Mouse (Mus musculus): ENCODE measurements around the gene Rpf1. TPM values are rescaled to one million over a fixed set of nuclear protein-coding genes. Genes with fewer than 3 reads are reported as not detected.
A peak's percentile ranks its signal among the peaks of the same experiment; 100 is the strongest.

The Rpf1 gene
- polyA plus RNA-seq, 1 experiment, result 33.7 TPM

DNA sequence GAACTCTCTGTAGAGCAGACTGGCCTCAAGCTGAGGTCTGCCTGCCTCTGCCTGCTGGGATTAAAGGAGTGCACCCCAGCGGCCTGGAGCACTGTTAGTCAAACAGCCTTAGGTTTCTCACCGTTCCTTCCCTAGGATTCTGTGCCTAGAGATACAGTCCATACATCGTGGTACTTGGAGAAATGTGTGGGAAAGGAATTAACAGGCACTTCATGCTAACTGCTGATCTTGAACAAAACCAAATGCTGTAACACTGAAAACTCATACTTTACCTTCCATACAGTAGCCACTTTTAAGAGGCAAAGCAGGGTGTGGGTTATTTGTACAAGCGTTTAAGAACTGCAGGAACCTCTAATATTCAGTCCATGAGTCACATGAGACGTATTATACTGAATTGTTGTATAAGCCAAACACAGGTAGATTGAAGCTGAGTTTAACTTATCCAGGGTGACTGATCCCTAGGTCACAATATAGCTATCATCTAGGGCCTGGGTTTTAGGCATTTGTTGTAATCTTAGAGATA, 19.6 kb downstream of the Rpf1 start:
- peak overlapping the region; percentile 86 for H3K4me3 ChIP-seq (ENCODE audit: insufficient read depth, low read length)
- H3K27ac ChIP-seq (ENCODE audit: insufficient read depth, low read length), result no peak overlapping the region
- peaks cover 2% of the 10 kb centered on the region; the same call in 1 of the 2 replicates for H3K4me1 ChIP-seq (ENCODE audit: control insufficient read depth, insufficient read depth, low read length)
- TF ChIP-seq CTCF (IDR thresholded peaks at IDR 0.05; ENCODE audit: borderline replicate concordance, insufficient read depth, low read length) (no peak), POLR2A (IDR thresholded peaks at IDR 0.05; ENCODE audit: low read depth, low read length) (no peak)

DNA sequence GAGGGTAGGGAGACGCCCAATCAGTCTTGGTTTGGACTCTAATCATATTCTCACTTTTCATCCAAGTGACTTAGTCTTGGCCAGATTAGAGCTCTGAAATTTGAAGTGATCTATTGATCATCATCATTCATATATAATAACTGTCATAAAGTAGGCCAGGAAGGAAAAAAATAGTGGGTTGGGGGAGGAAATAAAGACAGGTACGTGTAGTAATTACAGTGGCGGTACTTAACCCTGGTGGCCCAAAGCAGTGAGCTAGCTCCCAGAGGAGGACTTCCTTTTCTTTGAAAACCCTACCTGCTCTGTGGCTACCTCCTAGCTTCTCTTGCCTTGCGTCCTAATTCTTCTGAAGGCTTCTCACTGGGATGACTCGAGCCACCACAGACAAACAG, 20.4 kb downstream of the Rpf1 start:
- TF ChIP-seq POLR2A (IDR thresholded peaks at IDR 0.05; ENCODE audit: low read depth, low read length) (no peak), CTCF (IDR thresholded peaks at IDR 0.05; ENCODE audit: borderline replicate concordance, insufficient read depth, low read length) (no peak)
- peak overlapping the region; percentile 97 for H3K27ac ChIP-seq (ENCODE audit: insufficient read depth, low read length)

DNA sequence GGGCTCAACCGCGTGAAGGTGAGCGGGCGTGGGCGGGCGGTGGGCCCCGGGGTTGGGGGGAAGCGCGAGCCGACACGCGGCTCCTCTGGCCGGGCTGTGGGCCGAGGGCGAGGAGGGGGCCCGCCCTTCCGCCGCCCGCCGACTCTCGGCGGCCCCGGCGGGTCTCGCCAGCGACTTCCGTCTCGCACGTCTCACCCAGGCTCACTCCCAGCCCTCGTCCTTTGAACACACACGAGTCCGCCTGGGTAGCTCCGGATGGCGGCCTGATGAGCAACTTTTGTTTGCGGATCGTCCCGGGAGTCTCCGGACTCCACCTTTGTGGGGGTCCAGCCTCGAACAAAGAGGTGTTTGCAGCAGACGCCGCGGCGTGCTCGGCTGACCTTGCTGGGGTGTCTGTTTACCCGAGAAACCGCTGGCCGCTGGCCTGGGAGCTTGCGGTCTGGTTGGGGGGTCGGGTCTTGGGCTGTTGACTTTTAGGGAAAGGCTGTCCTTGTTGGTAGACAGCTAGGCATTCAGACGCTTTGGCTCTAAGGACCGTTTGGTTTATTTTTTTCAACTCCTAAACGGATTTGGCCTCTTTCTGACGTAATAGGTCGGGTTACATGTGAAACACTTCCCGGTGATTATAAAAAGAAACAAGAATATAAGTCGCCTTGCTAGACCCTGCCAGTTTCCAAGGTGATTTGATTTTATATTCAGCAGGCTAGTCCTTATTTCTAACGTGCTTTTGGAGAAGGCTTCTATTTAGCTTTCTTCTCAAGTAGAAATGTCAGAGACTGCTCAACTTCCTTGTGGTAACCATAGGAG, 21.0 kb downstream of the Rpf1 start:
- H3K27ac ChIP-seq (ENCODE audit: insufficient read depth, low read length), result peak overlapping the region; percentile 97
- TF ChIP-seq POLR2A (IDR thresholded peaks at IDR 0.05; ENCODE audit: low read depth, low read length) (peak; percentile 11), CTCF (IDR thresholded peaks at IDR 0.05; ENCODE audit: borderline replicate concordance, insufficient read depth, low read length) (no peak)
- peak overlapping the region; percentile 86 for H3K4me3 ChIP-seq (ENCODE audit: insufficient read depth, low read length)
- peaks cover 2% of the 10 kb centered on the region; the same call in 1 of the 2 replicates for H3K4me1 ChIP-seq (ENCODE audit: control insufficient read depth, insufficient read depth, low read length)

More for the DNA sequence above, 20.4 kb downstream of the Rpf1 start:
- peak overlapping the region; percentile 86 for H3K4me3 ChIP-seq (ENCODE audit: insufficient read depth, low read length)
- H3K4me1 ChIP-seq (ENCODE audit: control insufficient read depth, insufficient read depth, low read length), result peaks cover 2% of the 10 kb centered on the region; the same call in 1 of the 2 replicates

- H3K4me3 ChIP-seq (ENCODE audit: insufficient read depth, low read length), result peak within 1 kb of the TSS; percentile 95
- TF ChIP-seq CTCF (IDR thresholded peaks at IDR 0.05; ENCODE audit: borderline replicate concordance, insufficient read depth, low read length), result no peak
- peak; percentile 88 for TF ChIP-seq POLR2A (IDR thresholded peaks at IDR 0.05; ENCODE audit: low read depth, low read length)
- H3K27ac ChIP-seq (ENCODE audit: insufficient read depth, low read length), result peak within 1 kb of the TSS; percentile 97
- H3K4me1 ChIP-seq (ENCODE audit: control insufficient read depth, insufficient read depth, low read length), result peaks cover 2% of the 10 kb centered on the region; the same call in 1 of the 2 replicates
These were observed 21.7 kb downstream of the Rpf1 start, which contains the start of the genes Spata1 and Gng5 for GRCm38 (mm10) chr3:146499431-146500002. Gene Spata1, minus strand, starts transcription at chr3:146499753. Gene Gng5, plus strand, starts transcription at chr3:146499807.

- peak overlapping the region; percentile 93 for H3K27ac ChIP-seq (ENCODE audit: insufficient read depth, low read length)
- TF ChIP-seq POLR2A (IDR thresholded peaks at IDR 0.05; ENCODE audit: low read depth, low read length) (no peak), CTCF (IDR thresholded peaks at IDR 0.05; ENCODE audit: borderline replicate concordance, insufficient read depth, low read length) (no peak)
- peaks cover 2% of the 10 kb centered on the region; the same call in 1 of the 2 replicates for H3K4me1 ChIP-seq (ENCODE audit: control insufficient read depth, insufficient read depth, low read length)
- peak overlapping the region; percentile 95 for H3K4me3 ChIP-seq (ENCODE audit: insufficient read depth, low read length)
These were observed 22.2 kb downstream of the Rpf1 start for GRCm38 (mm10) chr3:146498989-146499388.

GRCm38 (mm10) chr3:146494941-146495340, 26.3 kb downstream of the Rpf1 start:
- no peak overlapping the region for H3K27ac ChIP-seq (ENCODE audit: insufficient read depth, low read length)
- no peaks in the 10 kb centered on the region for H3K4me1 ChIP-seq (ENCODE audit: control insufficient read depth, insufficient read depth, low read length)
- H3K4me3 ChIP-seq (ENCODE audit: insufficient read depth, low read length), result no peak overlapping the region
- no peak for TF ChIP-seq CTCF (IDR thresholded peaks at IDR 0.05; ENCODE audit: borderline replicate concordance, insufficient read depth, low read length)
- TF ChIP-seq POLR2A (IDR thresholded peaks at IDR 0.05; ENCODE audit: low read depth, low read length), result no peak

- no peak for TF ChIP-seq POLR2A (IDR thresholded peaks at IDR 0.05; ENCODE audit: low read depth, low read length)
- no peak for TF ChIP-seq CTCF (IDR thresholded peaks at IDR 0.05; ENCODE audit: borderline replicate concordance, insufficient read depth, low read length)
- no peaks in the 10 kb centered on the region for H3K4me1 ChIP-seq (ENCODE audit: control insufficient read depth, insufficient read depth, low read length)
- no peak overlapping the region for H3K27ac ChIP-seq (ENCODE audit: insufficient read depth, low read length)
These were observed 34.8 kb downstream of the Rpf1 start for GRCm38 (mm10) chr3:146486464-146486863.

GRCm38 (mm10) chr3:146482044-146482443, 39.2 kb downstream of the Rpf1 start:
- no peak overlapping the region for H3K4me3 ChIP-seq (ENCODE audit: insufficient read depth, low read length)
- no peak overlapping the region for H3K27ac ChIP-seq (ENCODE audit: insufficient read depth, low read length)
- H3K4me1 ChIP-seq (ENCODE audit: control insufficient read depth, insufficient read depth, low read length), result no peaks in the 10 kb centered on the region
- no peak for TF ChIP-seq CTCF (IDR thresholded peaks at IDR 0.05; ENCODE audit: borderline replicate concordance, insufficient read depth, low read length)
- no peak for TF ChIP-seq POLR2A (IDR thresholded peaks at IDR 0.05; ENCODE audit: low read depth, low read length)

More at GRCm38 (mm10) chr3:146486464-146486863, 34.8 kb downstream of the Rpf1 start:
- H3K4me3 ChIP-seq (ENCODE audit: insufficient read depth, low read length), result no peak overlapping the region

DNA sequence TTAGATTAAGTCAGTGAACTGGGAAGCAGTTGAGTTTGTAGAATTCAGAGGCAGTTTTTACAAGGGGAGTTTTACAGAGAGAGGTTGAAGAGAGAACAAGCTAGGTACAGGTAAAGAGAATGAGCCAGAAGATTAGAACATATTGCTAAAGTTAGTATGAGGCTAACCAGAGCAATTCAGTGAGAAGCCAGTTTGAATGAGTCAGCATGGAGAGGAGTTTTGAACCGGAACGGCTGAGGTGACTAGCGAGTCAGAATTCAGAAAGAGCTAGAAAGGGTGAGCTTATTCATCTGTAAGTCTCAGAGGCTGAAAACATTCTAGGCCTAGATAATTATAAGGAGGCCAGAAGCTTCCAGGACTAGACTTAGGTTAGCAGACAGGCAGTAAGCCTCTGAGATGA, 46.8 kb downstream of the Rpf1 start:
- TF ChIP-seq POLR2A (IDR thresholded peaks at IDR 0.05; ENCODE audit: low read depth, low read length), result no peak
- no peak for TF ChIP-seq CTCF (IDR thresholded peaks at IDR 0.05; ENCODE audit: borderline replicate concordance, insufficient read depth, low read length)
- Histone ChIP-seq H3K27ac (ENCODE audit: insufficient read depth, low read length) (peak overlapping the region; percentile 93), H3K4me1 (ENCODE audit: control insufficient read depth, insufficient read depth, low read length) (peaks cover 7% of the 10 kb centered on the region), H3K4me3 (ENCODE audit: insufficient read depth, low read length) (no peak overlapping the region)
